7 mouse cellular contexts compared by ENCODE assay signal in the genomic region with DNA sequence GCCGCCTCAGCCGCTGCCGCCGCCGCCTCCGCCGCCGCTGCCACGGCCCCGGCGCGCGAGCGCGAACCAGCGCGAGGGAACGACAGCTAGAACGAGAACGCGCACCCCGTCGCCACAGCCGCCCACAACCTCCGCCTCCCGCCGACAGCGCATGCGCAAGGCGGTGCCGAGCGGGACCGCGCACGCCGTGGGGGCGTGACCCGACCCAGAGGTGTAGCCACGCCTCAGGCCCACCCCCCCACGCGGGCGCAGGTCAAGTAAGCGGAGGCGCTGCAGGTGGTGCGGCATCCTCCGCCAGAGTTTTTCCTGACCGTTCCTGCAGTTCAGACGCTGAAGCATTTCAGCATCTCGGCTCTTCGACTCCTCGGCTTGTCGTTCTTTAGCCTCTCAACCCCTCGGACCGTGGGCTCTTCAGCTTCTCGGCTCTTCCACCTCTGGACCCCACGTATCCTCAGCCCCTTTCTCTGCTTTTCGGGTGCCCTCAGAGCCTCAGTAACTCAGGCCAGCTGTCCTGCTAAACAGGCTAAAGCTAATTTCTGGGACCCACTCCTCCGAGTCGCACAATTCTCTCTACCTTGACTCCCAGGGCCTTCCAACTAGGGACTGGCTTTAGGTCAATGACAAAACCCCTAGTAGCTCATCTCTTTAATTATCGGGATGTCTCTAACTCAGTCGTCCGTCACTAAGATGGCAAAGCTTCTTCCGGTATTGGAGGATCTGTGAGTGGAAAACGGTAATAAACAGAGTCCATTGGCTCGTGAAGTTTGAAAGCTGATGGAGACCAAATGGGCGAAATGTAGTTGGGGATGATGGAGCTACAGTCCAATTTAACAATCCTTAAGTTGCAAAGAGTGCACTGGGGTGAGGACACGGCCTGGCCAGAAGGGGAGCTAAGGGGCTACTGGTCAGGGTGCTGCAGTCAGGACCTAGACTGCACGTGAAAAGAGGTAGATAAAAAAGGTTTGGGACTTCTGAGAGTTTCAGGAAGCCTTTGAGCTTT. TPM values are rescaled to one million over a fixed set of nuclear protein-coding genes. Genes with fewer than 3 reads are reported as not detected.
DNase-seq lines count a peak whose midpoint lies in the region; ATAC-seq lines count a peak whose summit lies in the region.

A gene (minus strand): TSS at position 93 of the 1,000 bp plus-strand sequence.

- 0 out of 2 replicates have a peak, but pooled peaks cover 2% of the 10 kb centered on the region for H3K4me1 ChIP-seq in intestine, embryonic 15.5 days (replicated peaks)
- peaks cover 33% of the 10 kb centered on the region for H3K4me1 ChIP-seq in midbrain, embryonic 10.5 days

- no peaks in the 10 kb centered on the region for H3K9me3 ChIP-seq in intestine, embryonic 15.5 days
- H3K9me3 ChIP-seq in midbrain, embryonic 10.5 days (replicated peaks): no peaks in the 10 kb centered on the region

- H3K27me3 ChIP-seq in intestine, embryonic 15.5 days (replicated peaks): no peaks in the 10 kb centered on the region
- H3K27me3 ChIP-seq in midbrain, embryonic 10.5 days (ENCODE audit: low read depth, poor library complexity, severe bottlenecking): no peaks in the 10 kb centered on the region; the same call in 1 of the 2 replicates

- H3K27ac ChIP-seq in intestine, embryonic 15.5 days: peak within 1 kb of the TSS; percentile 79
- H3K27ac ChIP-seq in midbrain, embryonic 10.5 days (replicated peaks): peak within 1 kb of the TSS; percentile 93

- under 1% methylated on average over 61 of the region's 68 CpGs for WGBS in intestine, embryonic 15.5 days
- under 1% methylated on average over 59 of the region's 68 CpGs for WGBS in midbrain, embryonic 10.5 days

- H3K4me3 ChIP-seq in intestine, embryonic 15.5 days (replicated peaks): peak within 1 kb of the TSS; percentile 96
- peak within 1 kb of the TSS; percentile 93 for H3K4me3 ChIP-seq in midbrain, embryonic 10.5 days

- ATAC-seq in intestine, embryonic 15.5 days: peak; percentile 96

- H3K36me3 ChIP-seq in intestine, embryonic 15.5 days: no peaks in the 10 kb centered on the region
- H3K36me3 ChIP-seq in midbrain, embryonic 10.5 days: 0 out of 2 replicates have a peak, but pooled peaks cover 3% of the 10 kb centered on the region

- H3K9ac ChIP-seq in intestine, embryonic 15.5 days: peak within 1 kb of the TSS; percentile 92

- DNase-seq in adrenal gland, adult 2 months: peak; percentile 100
- DNase-seq in embryo, embryonic 11.5 days (ENCODE audit: low read depth, low spot score): peak; percentile 96
- peak; percentile 98 to 99 for DNase-seq in gastrocnemius, postnatal 36 days
- peak; percentile 99 for DNase-seq in left cerebral cortex, postnatal 25 days (ENCODE audit: low spot score in 2 of 2)
- DNase-seq in midbrain, embryonic 10.5 days (ENCODE audit: low spot score): peak; percentile 96
- peak; percentile 98 for DNase-seq in right cerebral cortex, postnatal 4 days

- H3K4me2 ChIP-seq in intestine, embryonic 15.5 days (replicated peaks): peak within 1 kb of the TSS; percentile 86

- intact Hi-C loops in gastrocnemius, postnatal 36 days (cut with DNase I): no loop called here
- intact Hi-C loops in left cerebral cortex, postnatal 25 days (cut with DNase I): loop anchor here (5.0 kb wide), 1 partner anchor 56 kb away; no protein-coding TSS in a partner anchor

RNA-seq across cellular contexts. Expression of the gene that starts here (rescaled TPM):
- 10 to 100 TPM; 20.7 to 24.1 TPM for total RNA-seq in adrenal gland, adult 2 months (2021)
- 4.0 and 4.3 TPM in 2 replicates for polyA plus RNA-seq in adrenal gland, adult 2 months (2012; rRNA removed)
- total RNA-seq in gastrocnemius, postnatal 36 days (2021): 10 to 100 TPM; 46.3 to 59.5 TPM
- 10.0 and 12.4 TPM in 2 replicates for polyA plus RNA-seq in intestine, embryonic 15.5 days (2015; fragmentation: Nextera tagmentation; extraction: Ambion mirVana)
- 10 to 100 TPM; 70.3 to 80.1 TPM for total RNA-seq in left cerebral cortex, postnatal 25 days (2021)
- 14.9 and 21.7 TPM in 2 replicates for polyA plus RNA-seq in midbrain, embryonic 10.5 days (2016; fragmentation: Nextera tagmentation; extraction: Ambion mirVana)

Comparison
In these comparisons a context has a peak if more than half of its experiments do, and no peak if none do; other contexts are left out.
1. Peak in every context shown above with its lines: DNase-seq, ATAC-seq, H3K4me3 ChIP-seq and H3K27ac ChIP-seq.